Mouse (Mus musculus): Measurements from ENCODE around the gene Lmbr1. TPM values are rescaled to one million over a fixed set of nuclear protein-coding genes. Genes with fewer than 3 reads are reported as not detected.
A peak's percentile ranks its signal among the peaks of the same experiment; 100 is the strongest.

The Lmbr1 gene
- total RNA-seq, 4 experiments from 2014 or later, result 8.4 to 13.2 (median 10.3) TPM

GRCm38 (mm10) chr5:29270879-29271278, 107.3 kb downstream of the Lmbr1 start:
- no peak for DNase-seq (ENCODE audit: low spot score in 2 of 2)

- DNase-seq (ENCODE audit: low spot score in 2 of 2), result no peak
Observed at GRCm38 (mm10) chr5:29253876-29254275, 124.3 kb downstream of the Lmbr1 start.

GRCm38 (mm10) chr5:29251496-29251873, 126.7 kb downstream of the Lmbr1 start:
- DNase-seq (ENCODE audit: low spot score in 2 of 2), result no peak

- DNase-seq (ENCODE audit: low spot score in 2 of 2), result no peak
Observed at GRCm38 (mm10) chr5:29250795-29251495, 127.2 kb downstream of the Lmbr1 start.

GRCm38 (mm10) chr5:29244769-29245168, 133.4 kb downstream of the Lmbr1 start:
- no peak for DNase-seq (ENCODE audit: low spot score in 2 of 2)

GRCm38 (mm10) chr5:29238379-29238778, 139.8 kb downstream of the Lmbr1 start:
- no peak for DNase-seq (ENCODE audit: low spot score in 2 of 2)

- DNase-seq (ENCODE audit: low spot score in 2 of 2), result no peak
Observed at GRCm38 (mm10) chr5:29230481-29230880, 147.7 kb downstream of the Lmbr1 start.

GRCm38 (mm10) chr5:29224089-29224488, 154.1 kb downstream of the Lmbr1 start:
- no peak for DNase-seq (ENCODE audit: low spot score in 2 of 2)

- DNase-seq (ENCODE audit: low spot score in 2 of 2), result no peak
Observed at GRCm38 (mm10) chr5:29217997-29218396, 160.2 kb downstream of the Lmbr1 start.

GRCm38 (mm10) chr5:29211980-29212555, 166.1 kb downstream of the Lmbr1 start:
- no peak for DNase-seq (ENCODE audit: low spot score in 2 of 2)

- no peak for DNase-seq (ENCODE audit: low spot score in 2 of 2)
Observed at GRCm38 (mm10) chr5:29205690-29206089, 172.5 kb downstream of the Lmbr1 start.

- no peak for DNase-seq (ENCODE audit: low spot score in 2 of 2)
Observed at GRCm38 (mm10) chr5:29199868-29200267, 178.3 kb downstream of the Lmbr1 start.

GRCm38 (mm10) chr5:29198960-29199488, 179.2 kb downstream of the Lmbr1 start:
- DNase-seq (ENCODE audit: low spot score in 2 of 2), result no peak

- DNase-seq (ENCODE audit: low spot score in 2 of 2), result no peak
Observed at GRCm38 (mm10) chr5:29197187-29197586, 181.0 kb downstream of the Lmbr1 start.

- no peak for DNase-seq (ENCODE audit: low spot score in 2 of 2)
Observed at GRCm38 (mm10) chr5:29196264-29196658, 181.9 kb downstream of the Lmbr1 start.

- DNase-seq (ENCODE audit: low spot score in 2 of 2), result peak in 1 of 2 experiments; percentile 21
Observed at GRCm38 (mm10) chr5:29195570-29196263, 182.5 kb downstream of the Lmbr1 start, which contains the start of gene Rnf32. Rnf32 (plus strand) TSS chr5:29195992.

- no peak for DNase-seq (ENCODE audit: low spot score in 2 of 2)
Observed at GRCm38 (mm10) chr5:29195231-29195569, 183.0 kb downstream of the Lmbr1 start.

- DNase-seq (ENCODE audit: low spot score in 2 of 2), result no peak
Observed at GRCm38 (mm10) chr5:29186798-29187197, 191.4 kb downstream of the Lmbr1 start.

All from gastrocnemius, adult 8-10 months (tissue).